ENCODE assay signal across 16 mouse cellular contexts in genomic region chr7:75955671-75956070, GRCm38 (mm10).
DNase-seq lines count a peak whose midpoint lies in the region; ATAC-seq and TF ChIP-seq lines count a peak whose summit lies in the region.
"Had no signal": no experiment of that assay in that cellular context is flagged by ENCODE, and none has a peak within 500 bp of the region (broad histone marks: within the 10 kb centered on the region; RNA-seq: fewer than 3 reads in every experiment).

No protein-coding gene starts in this region.

- TF ChIP-seq CTCF in gastrocnemius, adult 2 months (IDR thresholded peaks at IDR 0.05), result no peak

- no peak overlapping the region for H3K9ac ChIP-seq in embryonic facial prominence, embryonic 14.5 days (ENCODE audit: low read depth, low read length)
- H3K9ac ChIP-seq in limb, embryonic 13.5 days, result no peak overlapping the region
- H3K9ac ChIP-seq: neural tube, embryonic 15.5 days had no signal

- no peak for TF ChIP-seq POLR2A in myocyte (IDR thresholded peaks at IDR 0.05; ENCODE audit: insufficient read length, low read depth)

- intact Hi-C loops in gastrocnemius, adult 2 months (cut with DNase I), result loop anchor here (10.0 kb wide), 1 partner anchor 269 kb away; the partner anchor contains the start of gene Agbl1

- no peak overlapping the region for H3ac ChIP-seq in myocyte (ENCODE audit: control insufficient read depth, insufficient read length)

- H3K27me3 ChIP-seq in embryonic facial prominence, embryonic 14.5 days (replicated peaks; ENCODE audit: control insufficient read depth, insufficient read depth, low read length), result no peaks in the 10 kb centered on the region
- H3K27me3 ChIP-seq in embryonic facial prominence, embryonic 10.5 days (replicated peaks; ENCODE audit: low read depth, poor library complexity, severe bottlenecking), result no peaks in the 10 kb centered on the region
- H3K27me3 ChIP-seq in limb, embryonic 13.5 days, result no peaks in the 10 kb centered on the region
- H3K27me3 ChIP-seq in limb, embryonic 10.5 days (ENCODE audit: low read depth, poor library complexity, severe bottlenecking), result no peaks in the 10 kb centered on the region
- H3K27me3 ChIP-seq in myocyte (ENCODE audit: control insufficient read depth, insufficient read depth, insufficient read length), result no peaks in the 10 kb centered on the region
- H3K27me3 ChIP-seq: neural tube, embryonic 15.5 days had no signal

- no peaks in the 10 kb centered on the region for H3K9me3 ChIP-seq in embryonic facial prominence, embryonic 14.5 days (ENCODE audit: control insufficient read depth, low read length)
- no peaks in the 10 kb centered on the region for H3K9me3 ChIP-seq in embryonic facial prominence, embryonic 10.5 days
- no peaks in the 10 kb centered on the region for H3K9me3 ChIP-seq in limb, embryonic 13.5 days
- no peaks in the 10 kb centered on the region for H3K9me3 ChIP-seq in limb, embryonic 10.5 days (replicated peaks)
- H3K9me3 ChIP-seq: neural tube, embryonic 15.5 days had no signal

- no peak overlapping the region for H3K4me3 ChIP-seq in embryonic facial prominence, embryonic 14.5 days (ENCODE audit: low read depth, low read length)
- no peak overlapping the region for H3K4me3 ChIP-seq in embryonic facial prominence, embryonic 10.5 days
- no peak overlapping the region for H3K4me3 ChIP-seq in limb, embryonic 13.5 days
- no peak overlapping the region for H3K4me3 ChIP-seq in limb, embryonic 10.5 days
- no peak overlapping the region for H3K4me3 ChIP-seq in gastrocnemius, adult 2 months
- H3K4me3 ChIP-seq in myocyte, result no peak overlapping the region
- H3K4me3 ChIP-seq: neural tube, embryonic 15.5 days had no signal

- DNase-seq in embryonic facial prominence, embryonic 14.5 days (ENCODE audit: low spot score), result no peak
- no peak for DNase-seq in embryonic facial prominence, embryonic 10.5 days (ENCODE audit: low spot score)
- DNase-seq in limb, embryonic 10.5 days (ENCODE audit: low spot score), result no peak
- DNase-seq in gastrocnemius, adult 2 months, result peak; percentile 54
- DNase-seq in kidney, postnatal 25 days, result no peak
- DNase-seq in T-cell, adult 2 months (ENCODE audit: low spot score), result no peak
- DNase-seq: adrenal gland, adult 8-10 months; cerebellum, adult 11 months; heart, adult 18-20 months; kidney, adult 8-10 months; kidney, postnatal 4 days; lung, postnatal 10 days; right cerebral cortex, postnatal 4 days had no signal

- ATAC-seq in embryonic facial prominence, embryonic 14.5 days (ENCODE audit: low read depth), result peak; percentile 89
- ATAC-seq in limb, embryonic 13.5 days (ENCODE audit: low FRiP score, low read depth), result peak; percentile 77

- WGBS in embryonic facial prominence, embryonic 14.5 days, result 68% methylated on average over 9 of the region's 9 CpGs
- 81% methylated on average over 9 of the region's 9 CpGs for WGBS in embryonic facial prominence, embryonic 10.5 days
- 73% methylated on average over 9 of the region's 9 CpGs for WGBS in limb, embryonic 13.5 days
- 83% methylated on average over 9 of the region's 9 CpGs for WGBS in limb, embryonic 10.5 days

- H3K79me2 ChIP-seq in myocyte (ENCODE audit: control insufficient read depth, insufficient read depth), result no peaks in the 10 kb centered on the region

- H3K4me1 ChIP-seq in embryonic facial prominence, embryonic 14.5 days (ENCODE audit: control insufficient read depth, insufficient read depth, low read length), result no peaks in the 10 kb centered on the region
- no peaks in the 10 kb centered on the region for H3K4me1 ChIP-seq in embryonic facial prominence, embryonic 10.5 days
- no peaks in the 10 kb centered on the region for H3K4me1 ChIP-seq in limb, embryonic 13.5 days
- H3K4me1 ChIP-seq in limb, embryonic 10.5 days, result no peaks in the 10 kb centered on the region

- H3K36me3 ChIP-seq in embryonic facial prominence, embryonic 14.5 days (ENCODE audit: control insufficient read depth, insufficient read depth, low read length), result no peaks in the 10 kb centered on the region
- no peaks in the 10 kb centered on the region for H3K36me3 ChIP-seq in embryonic facial prominence, embryonic 10.5 days (replicated peaks)
- no peaks in the 10 kb centered on the region for H3K36me3 ChIP-seq in limb, embryonic 13.5 days
- H3K36me3 ChIP-seq in limb, embryonic 10.5 days, result no peaks in the 10 kb centered on the region
- no peaks in the 10 kb centered on the region for H3K36me3 ChIP-seq in myocyte (ENCODE audit: control insufficient read depth, insufficient read depth)
- H3K36me3 ChIP-seq: neural tube, embryonic 15.5 days had no signal

- H3K27ac ChIP-seq in embryonic facial prominence, embryonic 14.5 days (replicated peaks; ENCODE audit: low read depth, low read length), result no peak overlapping the region
- no peak overlapping the region for H3K27ac ChIP-seq in embryonic facial prominence, embryonic 10.5 days (replicated peaks)
- no peak overlapping the region for H3K27ac ChIP-seq in limb, embryonic 13.5 days
- no peak overlapping the region for H3K27ac ChIP-seq in limb, embryonic 10.5 days
- H3K27ac ChIP-seq in gastrocnemius, adult 2 months, result peak overlapping the region; percentile 56
- H3K27ac ChIP-seq: neural tube, embryonic 15.5 days had no signal

- no peak overlapping the region for H3K4me2 ChIP-seq in embryonic facial prominence, embryonic 14.5 days (ENCODE audit: low read depth, low read length)
- no peak overlapping the region for H3K4me2 ChIP-seq in limb, embryonic 13.5 days (replicated peaks)
- H3K4me2 ChIP-seq in myocyte (ENCODE audit: low read depth), result peak overlapping the region; percentile 30
- H3K4me2 ChIP-seq: neural tube, embryonic 15.5 days had no signal

TF ChIP-seq in myocyte, 11 proteins besides CTCF, POLR2A, EP300 and RAD21:
- TF ChIP-seq TCF12 (IDR thresholded peaks at IDR 0.05; ENCODE audit: insufficient read depth, poor library complexity, severe bottlenecking), result no peak
- no peak for TF ChIP-seq USF1 (IDR thresholded peaks at IDR 0.05; ENCODE audit: low read depth)
- TF ChIP-seq SRF (IDR thresholded peaks at IDR 0.05; ENCODE audit: control insufficient read depth, insufficient read length, low read depth), result no peak
- TF ChIP-seq MYOG (IDR thresholded peaks at IDR 0.05; ENCODE audit: control insufficient read depth in 1 of 3, insufficient read depth in 1 of 3, insufficient read length in 2 of 3, low read depth in 2 of 3), result peak; percentile 37 to 95 (median 76)
- peak in 2 of 3 experiments; percentile 53 to 87 for TF ChIP-seq MYOD1 (IDR thresholded peaks at IDR 0.05; ENCODE audit: control insufficient read depth in 1 of 3, insufficient read length in 2 of 3, low read depth in 2 of 3)
- TF ChIP-seq TCF3 (IDR thresholded peaks at IDR 0.05; ENCODE audit: insufficient read length, low read depth), result peak; percentile 61
- no peak for TF ChIP-seq POLR2AphosphoS2 (IDR thresholded peaks at IDR 0.05; ENCODE audit: insufficient read length, low read depth)
TF ChIP-seq in myocyte: peak in this region for 3.
